ENCODE assay signal across 8 mouse cellular contexts in genomic region chr17:44613716-44614715, GRCm38 (mm10).
DNase-seq lines count a peak whose midpoint lies in the region; ATAC-seq and TF ChIP-seq lines count a peak whose summit lies in the region.

No protein-coding gene starts in this region.

- no peak for TF ChIP-seq CTCF in kidney, adult 2 months (conservative IDR thresholded peaks at IDR 0.05; ENCODE audit: insufficient read depth, insufficient read length, low read depth, low read length)
- TF ChIP-seq CTCF in midbrain, postnatal 0 days (IDR thresholded peaks at IDR 0.05) = no peak

- H3K9me3 ChIP-seq in midbrain, embryonic 11.5 days (ENCODE audit: control insufficient read depth, low read length) = no peaks in the 10 kb centered on the region
- H3K9me3 ChIP-seq in midbrain, embryonic 10.5 days (replicated peaks) = no peaks in the 10 kb centered on the region
- no peaks in the 10 kb centered on the region for H3K9me3 ChIP-seq in midbrain, postnatal 0 days (ENCODE audit: low read length)

- ATAC-seq in midbrain, embryonic 11.5 days (ENCODE audit: low FRiP score) = no peak
- ATAC-seq in midbrain, postnatal 0 days (ENCODE audit: low FRiP score) = no peak

- DNase-seq in midbrain, embryonic 11.5 days (ENCODE audit: low spot score, missing footprints) = peak; percentile 82
- no peak for DNase-seq in midbrain, embryonic 10.5 days (ENCODE audit: low spot score)
- peak; percentile 60 for DNase-seq in fibroblast of lung, adult 2 months (ENCODE audit: low read depth)
- DNase-seq in kidney, adult 2 months = peak; percentile 72
- peak; percentile 75 to 88 for DNase-seq in left cerebral cortex, postnatal 25 days (ENCODE audit: low spot score in 2 of 2)
- peak; percentile 64 for DNase-seq in midbrain, postnatal 0 days (ENCODE audit: low spot score)
- no peak for DNase-seq in urinary bladder, postnatal 25 days (ENCODE audit: low spot score)
- DNase-seq in spleen, postnatal 4 days (ENCODE audit: low spot score in 2 of 2) = no peak

- WGBS in midbrain, embryonic 11.5 days = 70% methylated on average over 26 of the region's 26 CpGs
- WGBS in midbrain, embryonic 10.5 days = 74% methylated on average over 26 of the region's 26 CpGs
- 41% methylated on average over 26 of the region's 26 CpGs for WGBS in kidney, adult 2 months
- 59% methylated on average over 26 of the region's 26 CpGs for WGBS in midbrain, postnatal 0 days

- no peak overlapping the region for H3K9ac ChIP-seq in midbrain, embryonic 11.5 days (ENCODE audit: low read length)
- H3K9ac ChIP-seq in midbrain, postnatal 0 days (replicated peaks; ENCODE audit: low read length, poor library complexity, severe bottlenecking) = no peak overlapping the region

- H3K4me2 ChIP-seq in midbrain, embryonic 11.5 days = no peak overlapping the region
- peak overlapping the region; percentile 12; the same call in 1 of the 2 replicates for H3K4me2 ChIP-seq in midbrain, postnatal 0 days (ENCODE audit: low read depth, low read length, poor library complexity, severe bottlenecking)

- intact Hi-C loops in left cerebral cortex, postnatal 25 days (cut with DNase I) = loop anchor here (2.0 to 5.0 kb wide), 2 partner anchors 92 to 123 kb away; no protein-coding TSS in a partner anchor

- no peak overlapping the region for H3K27ac ChIP-seq in midbrain, embryonic 11.5 days (ENCODE audit: low read depth, low read length)
- H3K27ac ChIP-seq in midbrain, embryonic 10.5 days (replicated peaks) = no peak overlapping the region
- no peak overlapping the region for H3K27ac ChIP-seq in kidney, adult 2 months (ENCODE audit: insufficient read depth, low read depth, low read length)
- H3K27ac ChIP-seq in midbrain, postnatal 0 days (ENCODE audit: low read depth, low read length) = no peak overlapping the region

- no peak overlapping the region for H3K4me3 ChIP-seq in midbrain, embryonic 11.5 days (ENCODE audit: low read depth, low read length)
- no peak overlapping the region for H3K4me3 ChIP-seq in midbrain, embryonic 10.5 days
- H3K4me3 ChIP-seq in kidney, adult 2 months (ENCODE audit: insufficient read depth, low read depth, low read length) = no peak overlapping the region
- H3K4me3 ChIP-seq in midbrain, postnatal 0 days (ENCODE audit: low read depth, low read length) = no peak overlapping the region

- H3K27me3 ChIP-seq in midbrain, embryonic 11.5 days (ENCODE audit: control insufficient read depth, insufficient read depth, low read length) = no peaks in the 10 kb centered on the region
- H3K27me3 ChIP-seq in midbrain, embryonic 10.5 days (ENCODE audit: low read depth, poor library complexity, severe bottlenecking) = no peaks in the 10 kb centered on the region
- H3K27me3 ChIP-seq in kidney, adult 2 months (replicated peaks; ENCODE audit: control insufficient read depth, insufficient read depth, low read length) = no peaks in the 10 kb centered on the region
- H3K27me3 ChIP-seq in midbrain, postnatal 0 days (ENCODE audit: insufficient read depth, low read length) = no peaks in the 10 kb centered on the region

- TF ChIP-seq POLR2A in kidney, adult 2 months (IDR thresholded peaks at IDR 0.05; ENCODE audit: low read depth, low read length) = no peak

- H3K4me1 ChIP-seq in midbrain, embryonic 11.5 days (ENCODE audit: control insufficient read depth, insufficient read depth, low read length) = no peaks in the 10 kb centered on the region
- H3K4me1 ChIP-seq in midbrain, embryonic 10.5 days = peaks cover 16% of the 10 kb centered on the region
- no peaks in the 10 kb centered on the region for H3K4me1 ChIP-seq in kidney, adult 2 months (ENCODE audit: control insufficient read depth, insufficient read depth, low read length)
- no peaks in the 10 kb centered on the region for H3K4me1 ChIP-seq in midbrain, postnatal 0 days (ENCODE audit: insufficient read depth, low read length)

- H3K36me3 ChIP-seq in midbrain, embryonic 11.5 days (ENCODE audit: control insufficient read depth, insufficient read depth, low read length) = no peaks in the 10 kb centered on the region
- H3K36me3 ChIP-seq in midbrain, embryonic 10.5 days = no peaks in the 10 kb centered on the region
- H3K36me3 ChIP-seq in kidney, adult 2 months (ENCODE audit: control insufficient read depth, insufficient read depth, low read length) = no peaks in the 10 kb centered on the region
- H3K36me3 ChIP-seq in midbrain, postnatal 0 days (ENCODE audit: insufficient read depth, low read length) = no peaks in the 10 kb centered on the region

Comparison
In these comparisons a context has a peak if more than half of its experiments do, and no peak if none do; other contexts are left out.
1. DNase-seq: peak in midbrain, embryonic 11.5 days (single experiment), fibroblast of lung, adult 2 months (single experiment), kidney, adult 2 months (single experiment), left cerebral cortex, postnatal 25 days (2 of 2) and midbrain, postnatal 0 days (single experiment); none in midbrain, embryonic 10.5 days (single experiment), urinary bladder, postnatal 25 days (single experiment) and spleen, postnatal 4 days (0 of 2).